Mouse (Mus musculus): Measurements from ENCODE around the gene Nfib. TPM values are rescaled to one million over a fixed set of nuclear protein-coding genes. Genes with fewer than 3 reads are reported as not detected.
A peak's percentile ranks its signal among the peaks of the same experiment; 100 is the strongest.

Gene Nfib
- total and polyA plus RNA-seq, 2 experiments: 16.4 to 50.0 TPM

GRCm38 (mm10) chr4:82324977-82325376, 380.6 kb downstream of the Nfib start:
- no peak overlapping the region for H3K27ac ChIP-seq (replicated peaks; ENCODE audit: insufficient read depth, low read depth, low read length)
- 83% methylated on average over 3 of the region's 3 CpGs for WGBS

GRCm38 (mm10) chr4:82321008-82321407, 384.5 kb downstream of the Nfib start:
- 80% methylated on average over 4 of the region's 4 CpGs for WGBS
- Histone ChIP-seq H3K27me3 (ENCODE audit: control insufficient read depth, insufficient read depth, low read length) (no peaks in the 10 kb centered on the region), H3K4me3 (ENCODE audit: insufficient read depth, low read depth, low read length) (no peak overlapping the region), H3K36me3 (ENCODE audit: control insufficient read depth, insufficient read depth, low read length) (peaks cover 56% of the 10 kb centered on the region), H3K9ac (ENCODE audit: low read depth, low read length) (no peak overlapping the region), H3K27ac (replicated peaks; ENCODE audit: insufficient read depth, low read depth, low read length) (no peak overlapping the region), H3K79me2 (ENCODE audit: control insufficient read depth, insufficient read depth, low read length) (peaks cover 2% of the 10 kb centered on the region; the same call in 1 of the 2 replicates), H3K4me1 (ENCODE audit: control insufficient read depth, insufficient read depth, low read length) (no peaks in the 10 kb centered on the region)
- no peak for TF ChIP-seq CTCF (IDR thresholded peaks at IDR 0.05; ENCODE audit: low read depth, low read length)
- TF ChIP-seq POLR2A (IDR thresholded peaks at IDR 0.05; ENCODE audit: extremely low read depth, insufficient read depth, low read length): no peak
- DNase-seq (ENCODE audit: extremely low read depth, low read depth, low spot score): no peak

More at GRCm38 (mm10) chr4:82324977-82325376, 380.6 kb downstream of the Nfib start:
- Histone ChIP-seq H3K79me2 (ENCODE audit: control insufficient read depth, insufficient read depth, low read length) (peaks cover 2% of the 10 kb centered on the region; the same call in 1 of the 2 replicates), H3K9ac (ENCODE audit: low read depth, low read length) (no peak overlapping the region), H3K27me3 (ENCODE audit: control insufficient read depth, insufficient read depth, low read length) (no peaks in the 10 kb centered on the region), H3K4me3 (ENCODE audit: insufficient read depth, low read depth, low read length) (no peak overlapping the region), H3K4me1 (ENCODE audit: control insufficient read depth, insufficient read depth, low read length) (no peaks in the 10 kb centered on the region), H3K36me3 (ENCODE audit: control insufficient read depth, insufficient read depth, low read length) (peaks cover 58% of the 10 kb centered on the region)
- DNase-seq (ENCODE audit: extremely low read depth, low read depth, low spot score): no peak
- TF ChIP-seq POLR2A (IDR thresholded peaks at IDR 0.05; ENCODE audit: extremely low read depth, insufficient read depth, low read length): no peak
- TF ChIP-seq CTCF (IDR thresholded peaks at IDR 0.05; ENCODE audit: low read depth, low read length): no peak

- H3K36me3 ChIP-seq (ENCODE audit: control insufficient read depth, insufficient read depth, low read length): peaks cover 54% of the 10 kb centered on the region
- no peak overlapping the region for H3K27ac ChIP-seq (replicated peaks; ENCODE audit: insufficient read depth, low read depth, low read length)
- H3K79me2 ChIP-seq (ENCODE audit: control insufficient read depth, insufficient read depth, low read length): no peaks in the 10 kb centered on the region
- H3K9ac ChIP-seq (ENCODE audit: low read depth, low read length): no peak overlapping the region
- WGBS: 97% methylated on average over 7 of the region's 7 CpGs
- no peaks in the 10 kb centered on the region for H3K4me1 ChIP-seq (ENCODE audit: control insufficient read depth, insufficient read depth, low read length)
- H3K4me3 ChIP-seq (ENCODE audit: insufficient read depth, low read depth, low read length): no peak overlapping the region
- no peaks in the 10 kb centered on the region for H3K27me3 ChIP-seq (ENCODE audit: control insufficient read depth, insufficient read depth, low read length)
- TF ChIP-seq CTCF (IDR thresholded peaks at IDR 0.05; ENCODE audit: low read depth, low read length): no peak
- no peak for TF ChIP-seq POLR2A (IDR thresholded peaks at IDR 0.05; ENCODE audit: extremely low read depth, insufficient read depth, low read length)
- DNase-seq (ENCODE audit: extremely low read depth, low read depth, low spot score): no peak
These were observed 386.2 kb downstream of the Nfib start for GRCm38 (mm10) chr4:82319388-82319787.

GRCm38 (mm10) chr4:82316168-82316567, 389.4 kb downstream of the Nfib start:
- Histone ChIP-seq H3K4me1 (ENCODE audit: control insufficient read depth, insufficient read depth, low read length) (no peaks in the 10 kb centered on the region), H3K27me3 (ENCODE audit: control insufficient read depth, insufficient read depth, low read length) (no peaks in the 10 kb centered on the region), H3K36me3 (ENCODE audit: control insufficient read depth, insufficient read depth, low read length) (peaks cover 30% of the 10 kb centered on the region), H3K79me2 (ENCODE audit: control insufficient read depth, insufficient read depth, low read length) (no peaks in the 10 kb centered on the region), H3K27ac (replicated peaks; ENCODE audit: insufficient read depth, low read depth, low read length) (peak overlapping the region; percentile 44; the same call in 1 of the 2 replicates), H3K4me3 (ENCODE audit: insufficient read depth, low read depth, low read length) (no peak overlapping the region), H3K9ac (ENCODE audit: low read depth, low read length) (no peak overlapping the region)
- DNase-seq (ENCODE audit: extremely low read depth, low read depth, low spot score): peak; percentile 68
- WGBS: 68% methylated on average over 6 of the region's 6 CpGs
- TF ChIP-seq CTCF (IDR thresholded peaks at IDR 0.05; ENCODE audit: low read depth, low read length) (no peak), POLR2A (IDR thresholded peaks at IDR 0.05; ENCODE audit: extremely low read depth, insufficient read depth, low read length) (no peak)

GRCm38 (mm10) chr4:82315710-82316109, 389.8 kb downstream of the Nfib start:
- Histone ChIP-seq H3K4me1 (ENCODE audit: control insufficient read depth, insufficient read depth, low read length) (no peaks in the 10 kb centered on the region), H3K36me3 (ENCODE audit: control insufficient read depth, insufficient read depth, low read length) (peaks cover 28% of the 10 kb centered on the region), H3K79me2 (ENCODE audit: control insufficient read depth, insufficient read depth, low read length) (no peaks in the 10 kb centered on the region), H3K9ac (ENCODE audit: low read depth, low read length) (no peak overlapping the region), H3K27ac (replicated peaks; ENCODE audit: insufficient read depth, low read depth, low read length) (no peak overlapping the region), H3K27me3 (ENCODE audit: control insufficient read depth, insufficient read depth, low read length) (no peaks in the 10 kb centered on the region), H3K4me3 (ENCODE audit: insufficient read depth, low read depth, low read length) (no peak overlapping the region)
- 57% methylated on average over 2 of the region's 2 CpGs for WGBS
- TF ChIP-seq CTCF (IDR thresholded peaks at IDR 0.05; ENCODE audit: low read depth, low read length) (no peak), POLR2A (IDR thresholded peaks at IDR 0.05; ENCODE audit: extremely low read depth, insufficient read depth, low read length) (no peak)
- DNase-seq (ENCODE audit: extremely low read depth, low read depth, low spot score): peak; percentile 22

- H3K27me3 ChIP-seq (ENCODE audit: control insufficient read depth, insufficient read depth, low read length): no peaks in the 10 kb centered on the region
- H3K36me3 ChIP-seq (ENCODE audit: control insufficient read depth, insufficient read depth, low read length): peaks cover 34% of the 10 kb centered on the region
- H3K9ac ChIP-seq (ENCODE audit: low read depth, low read length): no peak overlapping the region
- H3K4me1 ChIP-seq (ENCODE audit: control insufficient read depth, insufficient read depth, low read length): peaks cover 3% of the 10 kb centered on the region
- H3K27ac ChIP-seq (replicated peaks; ENCODE audit: insufficient read depth, low read depth, low read length): no peak overlapping the region
- TF ChIP-seq POLR2A (IDR thresholded peaks at IDR 0.05; ENCODE audit: extremely low read depth, insufficient read depth, low read length): no peak
- no peak for TF ChIP-seq CTCF (IDR thresholded peaks at IDR 0.05; ENCODE audit: low read depth, low read length)
- DNase-seq (ENCODE audit: extremely low read depth, low read depth, low spot score): no peak
- 87% methylated on average over 11 of the region's 11 CpGs for WGBS
- no peaks in the 10 kb centered on the region for H3K79me2 ChIP-seq (ENCODE audit: control insufficient read depth, insufficient read depth, low read length)
- no peak overlapping the region for H3K4me3 ChIP-seq (ENCODE audit: insufficient read depth, low read depth, low read length)
These were observed 394.4 kb downstream of the Nfib start for GRCm38 (mm10) chr4:82310924-82311734.

Measured in liver, adult 2 months (tissue).